Mouse (Mus musculus) spleen, adult 2 months (tissue): ENCODE measurements around the gene Ermard.

Source experiments
- CTCF ChIP-seq: fragments of 200-500 bp; IDR thresholded peaks from 2 replicates; pipeline ENCODE4 v1.5.1; 2011; ENCODE audit warnings: mild to moderate bottlenecking, inconsistent platforms; ENCODE audit not compliant: insufficient read depth, insufficient read length, insufficient replicate concordance; ENCODE audit errors: extremely low read depth
- POLR2A ChIP-seq: fragments of 200-500 bp; IDR thresholded peaks from 2 replicates; pipeline ENCODE4 v1.6.1; 2011; ENCODE audit warnings: low read depth, low read length, inconsistent platforms

GRCm38 (mm10) chr17:15072211-15072610 lies 31.2 kb downstream of the Ermard start:
- TF ChIP-seq POLR2A, result no peak
- TF ChIP-seq CTCF, result no peak
